Mouse (Mus musculus): ENCODE results near the gene Gm12185. TPM values are rescaled to one million over a fixed set of nuclear protein-coding genes. Genes with fewer than 3 reads are reported as not detected.

The Gm12185 gene
- polyA plus RNA-seq, 1 experiment from 2014 or later = 0.05 TPM

- peaks cover 3% of the 10 kb centered on the region for H3K36me3 ChIP-seq
- H3K4me3 ChIP-seq = peak overlapping the region; percentile 52
- WGBS = 28% methylated on average over 7 of the region's 7 CpGs
- no peaks in the 10 kb centered on the region for H3K9me3 ChIP-seq
- H3K27me3 ChIP-seq = no peaks in the 10 kb centered on the region
- peak overlapping the region; percentile 74 for H3K27ac ChIP-seq
- peak overlapping the region; percentile 36 for H3K9ac ChIP-seq
- peak overlapping the region; percentile 78 for H3K4me2 ChIP-seq
- ATAC-seq (ENCODE audit: borderline replicate concordance, extremely low read depth, low FRiP score, low TSS enrichment) = no peak
- peaks cover 36% of the 10 kb centered on the region for H3K4me1 ChIP-seq
Observed at GRCm38 (mm10) chr11:48870781-48871180, 121.2 kb downstream of the Gm12185 start.

- Histone ChIP-seq H3K4me2 (peak overlapping the region; percentile 78), H3K4me1 (peaks cover 36% of the 10 kb centered on the region), H3K9ac (no peak overlapping the region), H3K27ac (no peak overlapping the region), H3K4me3 (peak overlapping the region; percentile 52), H3K27me3 (no peaks in the 10 kb centered on the region), H3K9me3 (no peaks in the 10 kb centered on the region), H3K36me3 (peaks cover 3% of the 10 kb centered on the region)
- WGBS = 25% methylated on average over 7 of the region's 7 CpGs
- no peak for ATAC-seq (ENCODE audit: borderline replicate concordance, extremely low read depth, low FRiP score, low TSS enrichment)
Observed at GRCm38 (mm10) chr11:48869380-48870110, 122.5 kb downstream of the Gm12185 start.

DNA sequence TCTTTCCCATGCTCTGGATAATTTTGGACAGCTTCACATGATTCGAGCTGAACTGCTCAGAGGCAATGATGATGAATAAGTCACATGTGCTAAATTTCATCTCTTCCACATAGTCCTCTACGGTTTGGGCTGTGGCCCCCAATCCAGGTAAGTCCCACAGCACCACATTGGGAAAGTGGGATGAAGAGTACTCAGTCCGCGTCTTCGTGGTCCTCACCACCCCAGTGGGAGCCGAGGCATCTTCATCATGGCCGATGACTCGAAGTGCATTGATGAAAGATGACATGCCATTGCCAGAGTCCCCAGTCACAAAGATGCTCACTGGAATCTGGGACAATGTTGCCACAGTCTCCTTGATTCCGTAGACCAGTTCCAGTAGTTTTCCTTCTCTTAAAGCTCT lies 125.5 kb downstream of the Gm12185 start:
- 93% methylated on average over 9 of the region's 9 CpGs for WGBS
- Histone ChIP-seq H3K27ac (no peak overlapping the region), H3K9me3 (no peaks in the 10 kb centered on the region), H3K36me3 (peaks cover 3% of the 10 kb centered on the region), H3K4me3 (no peak overlapping the region), H3K4me1 (peaks cover 21% of the 10 kb centered on the region), H3K9ac (no peak overlapping the region), H3K27me3 (no peaks in the 10 kb centered on the region), H3K4me2 (no peak overlapping the region)
- no peak for ATAC-seq (ENCODE audit: borderline replicate concordance, extremely low read depth, low FRiP score, low TSS enrichment)

DNA sequence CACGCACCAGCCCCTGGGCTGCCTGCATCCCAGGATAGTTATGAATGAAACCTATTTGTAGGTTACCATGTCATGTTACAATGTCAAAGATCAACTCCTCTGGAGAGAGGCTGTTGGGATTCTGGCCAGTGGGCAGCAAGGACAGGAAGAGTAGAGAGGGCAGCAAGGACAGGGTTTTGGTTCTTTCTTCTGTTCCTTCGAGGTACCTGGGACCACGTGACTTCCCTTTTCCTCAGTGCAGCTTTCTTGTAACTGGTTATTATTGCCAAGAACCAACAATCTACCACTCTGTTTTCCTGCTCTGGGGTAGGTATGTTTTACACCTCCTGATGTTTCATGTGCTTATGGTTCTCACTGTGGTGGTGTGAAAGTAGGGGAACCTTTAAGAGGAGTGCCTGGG lies 128.2 kb downstream of the Gm12185 start:
- H3K27ac ChIP-seq = no peak overlapping the region
- H3K27me3 ChIP-seq = peaks cover 8% of the 10 kb centered on the region; the same call in 1 of the 2 replicates
- no peak overlapping the region for H3K9ac ChIP-seq
- H3K4me1 ChIP-seq = peaks cover 3% of the 10 kb centered on the region; the same call in 1 of the 2 replicates
- ATAC-seq (ENCODE audit: borderline replicate concordance, extremely low read depth, low FRiP score, low TSS enrichment) = no peak
- WGBS = 87% methylated on average over 3 of the region's 3 CpGs
- no peak overlapping the region for H3K4me3 ChIP-seq
- no peak overlapping the region for H3K4me2 ChIP-seq
- H3K9me3 ChIP-seq = no peaks in the 10 kb centered on the region
- peaks cover 3% of the 10 kb centered on the region for H3K36me3 ChIP-seq

GRCm38 (mm10) chr11:48862784-48863319 lies 129.2 kb downstream of the Gm12185 start:
- H3K4me3 ChIP-seq = no peak overlapping the region
- peaks cover 3% of the 10 kb centered on the region for H3K36me3 ChIP-seq
- peaks cover 11% of the 10 kb centered on the region for H3K4me1 ChIP-seq
- peaks cover 8% of the 10 kb centered on the region; the same call in 1 of the 2 replicates for H3K27me3 ChIP-seq
- WGBS = 74% methylated on average over 1 of the region's 1 CpGs
- no peak overlapping the region for H3K9ac ChIP-seq
- no peak for ATAC-seq (ENCODE audit: borderline replicate concordance, extremely low read depth, low FRiP score, low TSS enrichment)
- no peak overlapping the region for H3K27ac ChIP-seq
- no peak overlapping the region for H3K4me2 ChIP-seq
- no peaks in the 10 kb centered on the region for H3K9me3 ChIP-seq

GRCm38 (mm10) chr11:48859014-48859413 lies 133.0 kb downstream of the Gm12185 start:
- ATAC-seq (ENCODE audit: borderline replicate concordance, extremely low read depth, low FRiP score, low TSS enrichment) = no peak
- Histone ChIP-seq H3K4me2 (peak overlapping the region; percentile 83), H3K4me1 (peaks cover 21% of the 10 kb centered on the region), H3K27me3 (peaks cover 8% of the 10 kb centered on the region; the same call in 1 of the 2 replicates), H3K36me3 (no peaks in the 10 kb centered on the region), H3K4me3 (peak overlapping the region; percentile 56), H3K9me3 (no peaks in the 10 kb centered on the region), H3K9ac (no peak overlapping the region), H3K27ac (no peak overlapping the region)
- under 1% methylated on average over 6 of the region's 6 CpGs for WGBS

Other genes starting within 250 kb of the Gm12185 start
- 699 and 713 TPM in 2 replicates for gene Rack1, start 191.9 kb downstream of the Gm12185 start, polyA plus RNA-seq (2015; fragmentation: Nextera tagmentation; extraction: Ambion mirVana)
- gene Trim41, start 174.9 kb downstream of the Gm12185 start, polyA plus RNA-seq (2015; fragmentation: Nextera tagmentation; extraction: Ambion mirVana) = 5.4 and 5.7 TPM in 2 replicates
- gene Trim7, start 166.1 kb downstream of the Gm12185 start, polyA plus RNA-seq (2015; fragmentation: Nextera tagmentation; extraction: Ambion mirVana) = 0.54 and 1.1 TPM in 2 replicates
- gene Gm12184, start 165.6 kb downstream of the Gm12185 start, polyA plus RNA-seq (2015; fragmentation: Nextera tagmentation; extraction: Ambion mirVana) = 3.0 and 8.2 TPM in 2 replicates
- gene Irgm1, start 120.5 kb downstream of the Gm12185 start, polyA plus RNA-seq (2015; fragmentation: Nextera tagmentation; extraction: Ambion mirVana) = 9.6 and 11.8 TPM in 2 replicates
- 0.25 and 0.30 TPM in 2 replicates for gene Gm5431, start 90.0 kb downstream of the Gm12185 start, polyA plus RNA-seq (2015; fragmentation: Nextera tagmentation; extraction: Ambion mirVana)
- 2.3 and 2.8 TPM in 2 replicates for gene Psme2b, start 46.0 kb downstream of the Gm12185 start, polyA plus RNA-seq (2015; fragmentation: Nextera tagmentation; extraction: Ambion mirVana)
- 0.05 TPM in 1 of 2 replicates, not detected in the other for gene Olfr56, start 13.3 kb downstream of the Gm12185 start, polyA plus RNA-seq (2015; fragmentation: Nextera tagmentation; extraction: Ambion mirVana)
- gene 9930111J21Rik1, start 12.8 kb downstream of the Gm12185 start, polyA plus RNA-seq (2015; fragmentation: Nextera tagmentation; extraction: Ambion mirVana) = 0.45 and 0.69 TPM in 2 replicates
- 0.52 and 2.0 TPM in 2 replicates for gene Tgtp1, start 1.9 kb upstream of the Gm12185 start, polyA plus RNA-seq (2015; fragmentation: Nextera tagmentation; extraction: Ambion mirVana)
- gene 9930111J21Rik2, start 59.0 kb upstream of the Gm12185 start, polyA plus RNA-seq (2015; fragmentation: Nextera tagmentation; extraction: Ambion mirVana) = 0.55 and 1.1 TPM in 2 replicates
- gene Tgtp2, start 72.0 kb upstream of the Gm12185 start, polyA plus RNA-seq (2015; fragmentation: Nextera tagmentation; extraction: Ambion mirVana) = 0.72 and 1.3 TPM in 2 replicates
- gene Ifi47, start 84.4 kb upstream of the Gm12185 start, polyA plus RNA-seq (2015; fragmentation: Nextera tagmentation; extraction: Ambion mirVana) = 2.6 and 3.1 TPM in 2 replicates
- gene Olfr1396, start 122.6 kb upstream of the Gm12185 start, polyA plus RNA-seq (2015; fragmentation: Nextera tagmentation; extraction: Ambion mirVana) = not detected in 2 replicates
- not detected in 2 replicates for gene Olfr1395, start 150.0 kb upstream of the Gm12185 start, polyA plus RNA-seq (2015; fragmentation: Nextera tagmentation; extraction: Ambion mirVana)
- not detected in 2 replicates for gene Olfr1394, start 162.2 kb upstream of the Gm12185 start, polyA plus RNA-seq (2015; fragmentation: Nextera tagmentation; extraction: Ambion mirVana)
- gene Btnl9, start 194.9 kb upstream of the Gm12185 start, polyA plus RNA-seq (2015; fragmentation: Nextera tagmentation; extraction: Ambion mirVana) = 0.48 and 1.1 TPM in 2 replicates
- 37.6 and 40.3 TPM in 2 replicates for gene Zfp62, start 211.1 kb upstream of the Gm12185 start, polyA plus RNA-seq (2015; fragmentation: Nextera tagmentation; extraction: Ambion mirVana)